Mouse (Mus musculus) liver, adult (tissue): ENCODE data around the gene Patj.

Experiments used
- GATA4 ChIP-seq: IDR thresholded peaks from 2 replicates; pipeline ENCODE4 v1.6.1; 2014; ENCODE audit warnings: mild to moderate bottlenecking, low read length; ENCODE audit not compliant: insufficient replicate concordance

Patj gene

GRCm38 (mm10) chr4:98395690-98396437 lies at the start of gene Patj:
TSS of gene Patj (plus strand) at chr4:98395785.
- no peak for TF ChIP-seq GATA4

GRCm38 (mm10) chr4:98348580-98348979 lies 47.0 kb upstream of the Patj start:
- TF ChIP-seq GATA4: no peak

GRCm38 (mm10) chr4:98358034-98358809 lies 37.4 kb upstream of the Patj start:
- no peak for TF ChIP-seq GATA4

- TF ChIP-seq GATA4: no peak
These were observed 20.2 kb upstream of the Patj start for GRCm38 (mm10) chr4:98375401-98375800.

GRCm38 (mm10) chr4:98376943-98377342 lies 18.6 kb upstream of the Patj start:
- no peak for TF ChIP-seq GATA4

GRCm38 (mm10) chr4:98382716-98383424 lies 12.7 kb upstream of the Patj start, which contains the start of gene Tm2d1:
TSS of gene Tm2d1 (minus strand) at chr4:98383306.
- no peak for TF ChIP-seq GATA4

- no peak for TF ChIP-seq GATA4
These were observed 10.5 kb upstream of the Patj start for GRCm38 (mm10) chr4:98385036-98385435.

GRCm38 (mm10) chr4:98395346-98395689 lies 267 bp upstream of the Patj start:
- TF ChIP-seq GATA4: no peak

- no peak for TF ChIP-seq GATA4
These were observed 5.5 kb downstream of the Patj start for GRCm38 (mm10) chr4:98400926-98401583.

- no peak for TF ChIP-seq GATA4
These were observed 6.0 kb downstream of the Patj start for GRCm38 (mm10) chr4:98401584-98401962.

GRCm38 (mm10) chr4:98403492-98403891 lies 7.9 kb downstream of the Patj start:
- TF ChIP-seq GATA4: no peak

GRCm38 (mm10) chr4:98404412-98404811 lies 8.8 kb downstream of the Patj start:
- no peak for TF ChIP-seq GATA4

GRCm38 (mm10) chr4:98408455-98408854 lies 12.9 kb downstream of the Patj start:
- no peak for TF ChIP-seq GATA4

- TF ChIP-seq GATA4: no peak
These were observed 32.8 kb downstream of the Patj start for GRCm38 (mm10) chr4:98428371-98428770.
